Mouse (Mus musculus) hindbrain, postnatal 0 days (tissue): ENCODE data around the gene Anapc16. TPM values are rescaled to one million over a fixed set of nuclear protein-coding genes. Genes with fewer than 3 reads are reported as not detected.

Experiments used
- ATAC-seq: fragments of 200-750 bp; cut with Nextera tagmentation; 2 replicates; pipeline ENCODE4 v1.8.0; 2017; ENCODE audit warnings: mild to moderate bottlenecking, moderate TSS enrichment, moderate library complexity
- DNase-seq: peaks from one replicate; pipeline ENCODE4 v3.0.0-alpha.2; 2015; ENCODE audit warnings: low spot score
- H3K27ac ChIP-seq: fragments of 300-500 bp; sonication (generic); 2 replicates; pipeline ENCODE4 v1.5.1; 2014; ENCODE audit warnings: mild to moderate bottlenecking
- H3K27me3 ChIP-seq: fragments of 300-500 bp; sonication (generic); 2 replicates; pipeline ENCODE4 v1.6.1; 2014; ENCODE audit warnings: low read length, mixed read lengths; ENCODE audit not compliant: insufficient read depth
- H3K36me3 ChIP-seq: fragments of 300-500 bp; sonication (generic); 2 replicates; pipeline ENCODE4 v1.6.1; 2014; ENCODE audit warnings: low read length, mixed read lengths; ENCODE audit not compliant: insufficient read depth
- H3K4me1 ChIP-seq: fragments of 300-500 bp; sonication (generic); 2 replicates; pipeline ENCODE4 v1.6.1; 2014; ENCODE audit warnings: antibody characterized with exemption, low read length, mixed read lengths; ENCODE audit not compliant: insufficient read depth
- H3K4me2 ChIP-seq: fragments of 300-500 bp; sonication (generic); 2 replicates; pipeline ENCODE4 v1.6.1; 2014; ENCODE audit warnings: low read depth, mild to moderate bottlenecking, low read length, moderate library complexity, mixed read lengths
- H3K4me3 ChIP-seq: fragments of 300-500 bp; sonication (generic); 2 replicates; pipeline ENCODE4 v1.5.1; 2014; ENCODE audit warnings: low read length
- H3K9ac ChIP-seq: fragments of 300-500 bp; sonication (generic); replicated peaks from 2 replicates; pipeline ENCODE4 v1.6.1; 2014; ENCODE audit warnings: mild to moderate bottlenecking, low read length, moderate library complexity, mixed read lengths
- H3K9me3 ChIP-seq: fragments of 300-500 bp; sonication (generic); 2 replicates; pipeline ENCODE4 v1.6.1; 2016; ENCODE audit warnings: low read length, mixed read lengths
- CTCF ChIP-seq: IDR thresholded peaks from 2 replicates; pipeline ENCODE4 v1.5.1; 2016; ENCODE audit warnings: antibody characterized with exemption, control low read depth, low read depth
- WGBS: fragments of 180-500 bp; shearing (Covaris S2); extraction: QIAGEN DNeasy Blood & Tissue Kit; methylation state at CpG from one replicate; pipeline ENCODE4 v1.1.7; 2014; 5-methylcytosine and 5-hydroxymethylcytosine counted together
- polyA plus RNA-seq: library from polyadenylated mRNA; unstranded; fragments of >200 nt; fragmentation: Nextera tagmentation; extraction: Ambion mirVana; gene quantifications from 2 replicates; pipeline ENCODE4 v1.2.1, GENCODE M21; 2015
- total RNA-seq: library from RNA; depleted of rRNA; stranded (reverse); fragments of >200 nt; gene quantifications from 2 replicates; pipeline ENCODE4 v1.2.3, GENCODE M21; 2014

Gene Anapc16
- total and polyA plus RNA-seq, 2 experiments from 2014 or later = 70.1 to 133 TPM

GRCm38 (mm10) chr10:59967309-59967942 is 35.5 kb downstream of the Anapc16 start:
- Histone ChIP-seq H3K36me3 (no peaks in the 10 kb centered on the region), H3K4me1 (peaks cover 19% of the 10 kb centered on the region), H3K9ac (no peak overlapping the region), H3K27me3 (no peaks in the 10 kb centered on the region), H3K27ac (peak overlapping the region; percentile 32; the same call in 1 of the 2 replicates), H3K4me3 (no peak overlapping the region), H3K9me3 (no peaks in the 10 kb centered on the region), H3K4me2 (no peak overlapping the region)
- DNase-seq (no peak), ATAC-seq (no peak)
- 59% methylated on average over 6 of the region's 6 CpGs for WGBS
- TF ChIP-seq CTCF = no peak

GRCm38 (mm10) chr10:59966743-59967142 is 36.2 kb downstream of the Anapc16 start:
- Histone ChIP-seq H3K4me2 (no peak overlapping the region), H3K27ac (no peak overlapping the region), H3K4me1 (peaks cover 19% of the 10 kb centered on the region), H3K4me3 (no peak overlapping the region), H3K9me3 (no peaks in the 10 kb centered on the region), H3K36me3 (no peaks in the 10 kb centered on the region), H3K9ac (no peak overlapping the region), H3K27me3 (no peaks in the 10 kb centered on the region)
- DNase-seq (no peak), ATAC-seq (no peak)
- TF ChIP-seq CTCF = peak; percentile 46
- 93% methylated on average over 6 of the region's 6 CpGs for WGBS

- ATAC-seq (no peak), DNase-seq (no peak)
- no peak overlapping the region for H3K9ac ChIP-seq
- no peak overlapping the region for H3K4me3 ChIP-seq
- no peak overlapping the region for H3K4me2 ChIP-seq
- no peaks in the 10 kb centered on the region for H3K36me3 ChIP-seq
- no peak for TF ChIP-seq CTCF
- H3K27ac ChIP-seq = no peak overlapping the region
- no peaks in the 10 kb centered on the region for H3K27me3 ChIP-seq
- 75% methylated on average over 8 of the region's 8 CpGs for WGBS
- peaks cover 19% of the 10 kb centered on the region for H3K4me1 ChIP-seq
- no peaks in the 10 kb centered on the region for H3K9me3 ChIP-seq
Observed at GRCm38 (mm10) chr10:59965788-59966187, 37.1 kb downstream of the Anapc16 start.

GRCm38 (mm10) chr10:59965362-59965695 is 37.6 kb downstream of the Anapc16 start:
- H3K9me3 ChIP-seq = no peaks in the 10 kb centered on the region
- H3K27ac ChIP-seq = no peak overlapping the region
- 35% methylated on average over 9 of the region's 9 CpGs for WGBS
- peaks cover 16% of the 10 kb centered on the region for H3K4me1 ChIP-seq
- DNase-seq (no peak), ATAC-seq (no peak)
- H3K4me2 ChIP-seq = no peak overlapping the region
- no peaks in the 10 kb centered on the region for H3K36me3 ChIP-seq
- no peak for TF ChIP-seq CTCF
- no peak overlapping the region for H3K9ac ChIP-seq
- H3K27me3 ChIP-seq = no peaks in the 10 kb centered on the region
- H3K4me3 ChIP-seq = no peak overlapping the region

- H3K4me3 ChIP-seq = no peak overlapping the region
- H3K36me3 ChIP-seq = no peaks in the 10 kb centered on the region
- no peak overlapping the region for H3K9ac ChIP-seq
- 0 out of 2 replicates have a peak, but pooled peaks cover 12% of the 10 kb centered on the region for H3K4me1 ChIP-seq
- peak overlapping the region; percentile 32 for H3K4me2 ChIP-seq
- TF ChIP-seq CTCF = no peak
- H3K9me3 ChIP-seq = no peaks in the 10 kb centered on the region
- no peaks in the 10 kb centered on the region for H3K27me3 ChIP-seq
- ATAC-seq = peak; percentile 71
- WGBS = 8% methylated on average over 18 of the region's 23 CpGs
- DNase-seq = peak; percentile 60
- no peak overlapping the region for H3K27ac ChIP-seq
Observed at GRCm38 (mm10) chr10:59964504-59965361, 38.2 kb downstream of the Anapc16 start.

- ATAC-seq = no peak
- 54% methylated on average over 2 of the region's 2 CpGs for WGBS
Observed at GRCm38 (mm10) chr10:59963609-59964008, 39.3 kb downstream of the Anapc16 start.

GRCm38 (mm10) chr10:59959517-59959916 is 43.4 kb downstream of the Anapc16 start:
- no peak for TF ChIP-seq CTCF
- Histone ChIP-seq H3K27ac (no peak overlapping the region), H3K9ac (no peak overlapping the region), H3K4me2 (no peak overlapping the region), H3K36me3 (no peaks in the 10 kb centered on the region), H3K4me3 (no peak overlapping the region), H3K4me1 (peaks cover 18% of the 10 kb centered on the region), H3K27me3 (no peaks in the 10 kb centered on the region), H3K9me3 (no peaks in the 10 kb centered on the region)
- ATAC-seq = no peak
- 74% methylated on average over 12 of the region's 12 CpGs for WGBS
- peak; percentile 50 for DNase-seq

More at GRCm38 (mm10) chr10:59963609-59964008, 39.3 kb downstream of the Anapc16 start:
- H3K9ac ChIP-seq = no peak overlapping the region
- H3K9me3 ChIP-seq = no peaks in the 10 kb centered on the region
- H3K4me2 ChIP-seq = no peak overlapping the region
- DNase-seq = no peak
- H3K27me3 ChIP-seq = no peaks in the 10 kb centered on the region
- no peak overlapping the region for H3K4me3 ChIP-seq
- no peak overlapping the region for H3K27ac ChIP-seq
- TF ChIP-seq CTCF = no peak
- no peaks in the 10 kb centered on the region for H3K36me3 ChIP-seq
- peaks cover 11% of the 10 kb centered on the region for H3K4me1 ChIP-seq
